Mouse (Mus musculus): ENCODE measurements around the gene Mtmr4. TPM values are rescaled to one million over a fixed set of nuclear protein-coding genes. Genes with fewer than 3 reads are reported as not detected.

Gene Mtmr4
- 9.9 TPM for polyA plus RNA-seq (2014; fragmentation: Illumina TruSeq; extraction: RNeasy Lipid Tissue Mini Kit (QIAGEN cat#74804); ENCODE audit: insufficient read depth, low read depth, low replicate concordance)

DNA sequence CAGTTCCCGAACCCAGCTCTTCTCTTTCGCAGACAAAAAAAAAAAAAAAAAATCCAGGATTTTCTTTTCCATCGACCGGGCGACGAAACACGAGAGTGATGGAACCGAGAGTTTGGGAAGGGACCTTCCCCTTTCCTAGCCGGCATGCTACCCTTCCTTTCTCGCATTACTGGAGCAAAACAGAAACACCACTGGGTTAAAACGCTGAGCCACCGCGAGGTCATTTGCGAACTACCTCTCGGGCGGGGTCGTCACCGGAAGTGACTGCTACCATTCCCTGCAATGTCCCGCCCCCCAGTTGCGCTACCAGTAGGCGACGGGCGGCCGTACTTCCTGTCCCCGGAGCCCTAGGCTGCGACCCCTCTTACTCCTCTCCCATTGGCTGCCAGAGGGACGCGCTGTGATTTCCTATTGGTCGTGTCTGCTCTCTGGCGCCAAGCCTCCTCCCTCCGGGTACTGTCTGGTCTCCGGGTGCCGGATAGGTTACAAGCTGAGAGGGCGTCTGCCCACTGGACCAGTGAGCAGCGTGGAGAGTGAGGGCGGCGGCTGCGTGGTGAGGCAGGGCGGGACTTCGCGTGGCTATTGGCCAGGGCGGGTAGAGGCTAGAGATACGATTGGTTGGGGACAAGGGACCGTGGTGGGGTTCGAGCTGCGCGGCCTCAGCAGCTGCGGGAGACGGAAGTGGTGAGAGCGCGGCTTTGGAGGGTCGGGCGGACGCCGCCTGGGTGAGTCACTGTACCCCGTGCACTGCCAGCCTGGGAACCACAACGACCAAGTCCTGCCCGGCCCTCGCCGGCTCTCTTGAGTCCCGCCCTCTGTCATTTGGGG is at the start of gene Mtmr4:
TSS of gene Mtmr4 (plus strand) at position 637 of the 828 bp plus-strand sequence.

DNA sequence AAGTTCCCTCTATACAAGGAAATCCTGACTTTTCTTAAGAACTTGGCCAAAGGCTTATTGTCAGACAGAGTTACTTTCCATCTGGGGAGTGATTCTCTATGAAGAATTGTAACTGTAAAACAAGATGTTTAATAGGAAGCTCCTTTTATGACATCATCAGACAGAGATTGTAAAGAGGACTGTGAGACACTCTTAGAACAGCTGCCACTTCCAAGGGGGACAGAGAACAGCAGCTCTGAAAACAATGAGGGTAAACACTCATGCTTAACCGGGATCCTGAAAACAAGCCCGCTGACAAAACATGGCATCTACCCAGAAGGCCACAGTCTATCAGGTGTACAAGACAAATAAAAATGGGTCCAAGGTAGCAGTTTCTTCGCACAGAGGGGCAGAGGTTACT is 25.5 kb upstream of the Mtmr4 start, which contains the start of gene Gm11492:
TSS of gene Gm11492 (plus strand) at position 153 of the 400 bp plus-strand sequence.

DNA sequence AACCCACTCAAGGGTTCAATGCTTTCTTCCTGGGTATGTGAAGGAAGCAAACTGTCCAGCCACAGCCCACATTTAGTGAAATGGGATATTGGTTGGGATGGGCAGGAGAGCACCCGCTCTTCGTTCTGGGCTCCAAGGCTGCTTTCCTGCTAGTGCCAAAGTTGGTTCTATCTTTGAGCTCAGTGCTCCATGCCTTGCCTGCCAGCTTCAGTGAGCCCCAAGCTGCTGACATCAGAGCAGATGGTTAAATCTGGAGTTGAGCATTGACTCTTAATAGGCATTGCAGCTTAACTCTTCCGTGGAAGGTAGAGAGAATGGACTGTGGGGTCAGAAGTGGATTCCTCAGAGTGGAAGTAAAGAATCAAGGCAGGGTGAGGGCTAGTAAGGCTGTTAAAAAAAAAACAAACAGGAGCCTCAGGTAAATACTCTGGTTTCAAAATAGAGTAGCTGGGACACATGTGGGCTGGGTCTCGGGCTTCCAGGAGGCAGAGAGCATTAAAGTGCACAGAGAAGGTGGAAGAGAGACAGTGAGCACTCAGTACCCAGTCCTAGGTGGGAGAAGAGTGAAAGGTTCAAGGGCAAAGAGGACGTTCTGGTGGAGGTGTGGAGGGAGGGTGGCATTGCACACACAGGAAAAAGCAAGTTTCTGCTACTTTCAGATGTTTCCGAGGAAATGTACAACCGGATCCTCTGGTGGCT is 23.6 kb upstream of the Mtmr4 start, which contains the start of gene Sept4:
TSS of gene Sept4 (plus strand) at position 649 of the 699 bp plus-strand sequence.

DNA sequence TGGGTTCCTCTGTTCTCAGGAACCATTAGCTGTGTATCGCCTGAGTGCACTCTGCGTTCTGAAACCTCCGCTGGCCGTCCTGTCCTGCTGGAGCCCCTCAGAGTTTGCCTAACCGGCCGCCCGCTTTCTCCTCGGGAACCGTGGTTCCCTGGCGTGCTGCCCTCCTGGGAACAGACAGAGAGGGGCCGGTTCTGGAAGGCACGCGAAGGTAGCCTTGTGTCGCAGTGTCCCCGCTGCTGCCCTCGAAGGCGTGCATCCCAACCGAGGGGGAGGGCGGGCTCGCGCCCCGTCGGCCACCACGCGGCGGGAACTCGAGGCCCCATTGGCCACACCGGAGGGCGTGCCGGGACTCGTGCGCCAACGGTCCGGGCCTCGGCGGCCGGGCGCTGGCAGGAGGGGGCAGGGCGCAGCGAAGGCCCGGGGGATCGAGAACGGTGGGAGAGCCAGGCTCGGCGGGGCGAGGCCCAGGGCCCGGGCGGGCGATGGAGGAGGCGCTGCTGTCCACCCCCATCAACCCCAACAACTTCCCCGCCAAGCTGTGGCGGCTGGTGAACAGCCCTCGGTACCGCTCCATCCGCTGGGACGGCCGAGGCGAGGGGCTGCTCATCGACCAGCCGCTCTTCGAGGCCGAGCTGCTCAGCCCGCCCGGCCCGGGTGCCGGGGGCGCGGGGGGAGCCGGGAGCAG is 25.0 kb downstream of the Mtmr4 start, which contains the start of gene Hsf5:
TSS of gene Hsf5 (plus strand) at position 375 of the 685 bp plus-strand sequence.

GRCm38 (mm10) chr11:87662407-87662806 is 70.4 kb downstream of the Mtmr4 start, which contains the start of gene Rnf43:
Gene Rnf43, plus strand, starts transcription at chr11:87662722.

Other genes starting within 250 kb of the Mtmr4 start
- gene Ppm1e, start 233.1 kb upstream of the Mtmr4 start, polyA plus RNA-seq (2014; fragmentation: Illumina TruSeq; extraction: RNeasy Lipid Tissue Mini Kit (QIAGEN cat#74804); ENCODE audit: insufficient read depth, low read depth, low replicate concordance) = 0.33 TPM
- gene Rad51c, start 187.2 kb upstream of the Mtmr4 start, polyA plus RNA-seq (2014; fragmentation: Illumina TruSeq; extraction: RNeasy Lipid Tissue Mini Kit (QIAGEN cat#74804); ENCODE audit: insufficient read depth, low read depth, low replicate concordance) = 0.91 TPM
- 0.84 TPM for gene Tex14, start 187.1 kb upstream of the Mtmr4 start, polyA plus RNA-seq (2014; fragmentation: Illumina TruSeq; extraction: RNeasy Lipid Tissue Mini Kit (QIAGEN cat#74804); ENCODE audit: insufficient read depth, low read depth, low replicate concordance)
- gene Gm11492, start 25.5 kb upstream of the Mtmr4 start, polyA plus RNA-seq (2014; fragmentation: Illumina TruSeq; extraction: RNeasy Lipid Tissue Mini Kit (QIAGEN cat#74804); ENCODE audit: insufficient read depth, low read depth, low replicate concordance) = not detected
- 245 TPM for gene Sept4, start 23.3 kb upstream of the Mtmr4 start, polyA plus RNA-seq (2014; fragmentation: Illumina TruSeq; extraction: RNeasy Lipid Tissue Mini Kit (QIAGEN cat#74804); ENCODE audit: insufficient read depth, low read depth, low replicate concordance)
- not detected for gene Hsf5, start 25.0 kb downstream of the Mtmr4 start, polyA plus RNA-seq (2014; fragmentation: Illumina TruSeq; extraction: RNeasy Lipid Tissue Mini Kit (QIAGEN cat#74804); ENCODE audit: insufficient read depth, low read depth, low replicate concordance)
- gene Rnf43, start 70.6 kb downstream of the Mtmr4 start, polyA plus RNA-seq (2014; fragmentation: Illumina TruSeq; extraction: RNeasy Lipid Tissue Mini Kit (QIAGEN cat#74804); ENCODE audit: insufficient read depth, low read depth, low replicate concordance) = 4.6 TPM
- 132 TPM for gene Supt4a, start 145.4 kb downstream of the Mtmr4 start, polyA plus RNA-seq (2014; fragmentation: Illumina TruSeq; extraction: RNeasy Lipid Tissue Mini Kit (QIAGEN cat#74804); ENCODE audit: insufficient read depth, low read depth, low replicate concordance)
- 1.9 TPM for gene Tspoap1, start 168.4 kb downstream of the Mtmr4 start, polyA plus RNA-seq (2014; fragmentation: Illumina TruSeq; extraction: RNeasy Lipid Tissue Mini Kit (QIAGEN cat#74804); ENCODE audit: insufficient read depth, low read depth, low replicate concordance)
- not detected for gene Mpo, start 201.4 kb downstream of the Mtmr4 start, polyA plus RNA-seq (2014; fragmentation: Illumina TruSeq; extraction: RNeasy Lipid Tissue Mini Kit (QIAGEN cat#74804); ENCODE audit: insufficient read depth, low read depth, low replicate concordance)
- gene Lpo, start 236.1 kb downstream of the Mtmr4 start, polyA plus RNA-seq (2014; fragmentation: Illumina TruSeq; extraction: RNeasy Lipid Tissue Mini Kit (QIAGEN cat#74804); ENCODE audit: insufficient read depth, low read depth, low replicate concordance) = not detected